In the genomic region with DNA sequence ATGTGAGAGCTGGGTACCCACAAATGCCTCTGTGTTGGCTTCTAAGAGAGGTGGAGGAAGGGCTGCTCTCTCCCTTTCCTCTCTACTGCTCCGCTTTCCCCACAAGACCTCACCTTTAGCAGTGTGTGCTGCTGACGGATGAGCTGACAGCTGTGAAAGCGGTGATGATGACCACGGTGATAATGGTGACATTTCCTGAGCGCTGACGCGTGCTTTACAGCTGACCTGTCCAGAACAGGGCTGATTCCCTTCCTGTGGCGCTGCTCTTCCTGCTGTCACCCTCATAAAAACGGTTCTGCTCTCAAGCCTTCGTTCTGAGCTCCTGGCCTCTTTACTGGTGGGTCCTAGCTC, we compare ENCODE assay signal across 14 mouse cellular contexts.
DNase-seq lines count a peak whose midpoint lies in the region; ATAC-seq lines count a peak whose summit lies in the region.
"Had no signal": no experiment of that assay in that cellular context is flagged by ENCODE, and none has a peak within 500 bp of the region (broad histone marks: within the 10 kb centered on the region; RNA-seq: fewer than 3 reads in every experiment).

No protein-coding gene starts in this region.

- peaks cover 18% of the 10 kb centered on the region for H3K4me1 ChIP-seq in forebrain, embryonic 13.5 days
- no peaks in the 10 kb centered on the region; the same call in 1 of the 2 replicates for H3K4me1 ChIP-seq in forebrain, embryonic 11.5 days (replicated peaks; ENCODE audit: control insufficient read depth, insufficient read depth, low read length)
- H3K4me1 ChIP-seq in hindbrain, embryonic 13.5 days (replicated peaks) = peaks cover 13% of the 10 kb centered on the region
- peaks cover 12% of the 10 kb centered on the region for H3K4me1 ChIP-seq in hindbrain, embryonic 12.5 days
- peaks cover 6% of the 10 kb centered on the region for H3K4me1 ChIP-seq in hindbrain, embryonic 16.5 days (ENCODE audit: control insufficient read depth, insufficient read depth, low read depth, low read length)

- H3K27me3 ChIP-seq in forebrain, embryonic 13.5 days = no peaks in the 10 kb centered on the region
- H3K27me3 ChIP-seq in forebrain, embryonic 11.5 days (ENCODE audit: control insufficient read depth, insufficient read depth, low read length) = no peaks in the 10 kb centered on the region
- 0 out of 2 replicates have a peak, but pooled peaks cover 3% of the 10 kb centered on the region for H3K27me3 ChIP-seq in hindbrain, embryonic 13.5 days
- H3K27me3 ChIP-seq in hindbrain, embryonic 12.5 days = no peaks in the 10 kb centered on the region; the same call in 1 of the 2 replicates
- H3K27me3 ChIP-seq in hindbrain, embryonic 16.5 days (replicated peaks; ENCODE audit: control insufficient read depth, insufficient read depth, low read length) = no peaks in the 10 kb centered on the region

- ATAC-seq in forebrain, embryonic 13.5 days = peak; percentile 41; the same call in 1 of the 2 replicates
- no peak for ATAC-seq in forebrain, embryonic 11.5 days (replicated peaks; ENCODE audit: low FRiP score)
- no peak for ATAC-seq in hindbrain, embryonic 13.5 days (ENCODE audit: low FRiP score)
- ATAC-seq in hindbrain, embryonic 12.5 days (ENCODE audit: low FRiP score) = no peak
- no peak for ATAC-seq in hindbrain, embryonic 16.5 days
- ATAC-seq: intestine, postnatal 0 days had no signal

- no peaks in the 10 kb centered on the region for H3K9me3 ChIP-seq in forebrain, embryonic 13.5 days (replicated peaks)
- no peaks in the 10 kb centered on the region for H3K9me3 ChIP-seq in forebrain, embryonic 11.5 days (ENCODE audit: control insufficient read depth, low read length)
- H3K9me3 ChIP-seq in hindbrain, embryonic 13.5 days = no peaks in the 10 kb centered on the region
- H3K9me3 ChIP-seq in hindbrain, embryonic 12.5 days (replicated peaks) = no peaks in the 10 kb centered on the region
- H3K9me3 ChIP-seq in hindbrain, embryonic 16.5 days (ENCODE audit: control insufficient read depth, low read length) = no peaks in the 10 kb centered on the region

- 86% methylated on average over 10 of the region's 10 CpGs for WGBS in forebrain, embryonic 13.5 days
- 87% methylated on average over 10 of the region's 10 CpGs for WGBS in forebrain, embryonic 11.5 days
- 63% methylated on average over 10 of the region's 10 CpGs for WGBS in hindbrain, embryonic 13.5 days
- 64% methylated on average over 10 of the region's 10 CpGs for WGBS in hindbrain, embryonic 12.5 days
- WGBS in hindbrain, embryonic 16.5 days = 62% methylated on average over 10 of the region's 10 CpGs

- peak overlapping the region; percentile 44 for H3K27ac ChIP-seq in forebrain, embryonic 13.5 days
- no peak overlapping the region for H3K27ac ChIP-seq in forebrain, embryonic 11.5 days (ENCODE audit: low read depth, low read length)
- peak overlapping the region; percentile 60 for H3K27ac ChIP-seq in hindbrain, embryonic 13.5 days
- H3K27ac ChIP-seq in hindbrain, embryonic 12.5 days = no peak overlapping the region
- peak overlapping the region; percentile 42; the same call in 1 of the 2 replicates for H3K27ac ChIP-seq in hindbrain, embryonic 16.5 days (ENCODE audit: low read depth, low read length)
- H3K27ac ChIP-seq: kidney, postnatal 0 days had no signal

- H3K36me3 ChIP-seq in forebrain, embryonic 13.5 days (ENCODE audit: poor library complexity, severe bottlenecking) = no peaks in the 10 kb centered on the region
- no peaks in the 10 kb centered on the region for H3K36me3 ChIP-seq in forebrain, embryonic 11.5 days (ENCODE audit: control insufficient read depth, insufficient read depth, low read length)
- H3K36me3 ChIP-seq in hindbrain, embryonic 13.5 days = no peaks in the 10 kb centered on the region
- H3K36me3 ChIP-seq in hindbrain, embryonic 12.5 days = no peaks in the 10 kb centered on the region
- no peaks in the 10 kb centered on the region for H3K36me3 ChIP-seq in hindbrain, embryonic 16.5 days (ENCODE audit: control insufficient read depth, insufficient read depth, low read length)

- no peak overlapping the region for H3K9ac ChIP-seq in forebrain, embryonic 13.5 days
- no peak overlapping the region for H3K9ac ChIP-seq in forebrain, embryonic 11.5 days (ENCODE audit: low read length)
- no peak overlapping the region for H3K9ac ChIP-seq in hindbrain, embryonic 13.5 days
- H3K9ac ChIP-seq in hindbrain, embryonic 12.5 days = no peak overlapping the region
- H3K9ac ChIP-seq in hindbrain, embryonic 16.5 days (ENCODE audit: low read depth, low read length) = no peak overlapping the region
- H3K9ac ChIP-seq: lung, embryonic 14.5 days had no signal

- H3K4me2 ChIP-seq in forebrain, embryonic 13.5 days = no peak overlapping the region
- H3K4me2 ChIP-seq in forebrain, embryonic 11.5 days (ENCODE audit: low read depth, low read length, severe bottlenecking) = no peak overlapping the region
- H3K4me2 ChIP-seq in hindbrain, embryonic 13.5 days = no peak overlapping the region
- no peak overlapping the region for H3K4me2 ChIP-seq in hindbrain, embryonic 12.5 days (replicated peaks)
- no peak overlapping the region for H3K4me2 ChIP-seq in hindbrain, embryonic 16.5 days (ENCODE audit: low read length)
- H3K4me2 ChIP-seq: liver, embryonic 11.5 days; lung, embryonic 14.5 days had no signal

- no peak for DNase-seq in forebrain, embryonic 11.5 days (ENCODE audit: low spot score)
- DNase-seq in brain, adult 2 months (ENCODE audit: low read depth, low spot score) = peak; percentile 33
- no peak for DNase-seq in gastrocnemius, postnatal 4 days (ENCODE audit: low spot score in 2 of 2)
- DNase-seq in adrenal gland, postnatal 4 days (ENCODE audit: low spot score in 2 of 2) = no peak
- DNase-seq: cerebellum, postnatal 25 days; thymus, adult 2 months had no signal

- no peak overlapping the region for H3K4me3 ChIP-seq in forebrain, embryonic 13.5 days
- no peak overlapping the region for H3K4me3 ChIP-seq in forebrain, embryonic 11.5 days (ENCODE audit: low read depth, low read length)
- no peak overlapping the region for H3K4me3 ChIP-seq in hindbrain, embryonic 13.5 days
- H3K4me3 ChIP-seq in hindbrain, embryonic 12.5 days = no peak overlapping the region
- H3K4me3 ChIP-seq in hindbrain, embryonic 16.5 days (ENCODE audit: low read length) = no peak overlapping the region

Comparison
In these comparisons a context has a peak if more than half of its experiments do, and no peak if none do; other contexts are left out.
1. H3K27ac ChIP-seq: peak in forebrain, embryonic 13.5 days (single experiment), hindbrain, embryonic 13.5 days (single experiment) and hindbrain, embryonic 16.5 days (single experiment); none in forebrain, embryonic 11.5 days (single experiment) and hindbrain, embryonic 12.5 days (single experiment).